Mouse (Mus musculus): Measurements from ENCODE around the gene Ctsd.

- TF ChIP-seq CTCF (IDR thresholded peaks at IDR 0.05; ENCODE audit: control insufficient read depth, insufficient read depth, insufficient read length) = no peak
- TF ChIP-seq MAX (IDR thresholded peaks at IDR 0.05) = no peak
- no peak for TF ChIP-seq MYOD1 (IDR thresholded peaks at IDR 0.05; ENCODE audit: control insufficient read depth, insufficient read length, low read depth)
- no peak for TF ChIP-seq USF1 (IDR thresholded peaks at IDR 0.05; ENCODE audit: low read depth)
- no peak for TF ChIP-seq CEBPB (IDR thresholded peaks at IDR 0.05; ENCODE audit: low read depth)
These were observed 27.5 kb upstream of the Ctsd start for GRCm38 (mm10) chr7:142415314-142415713.
